Mouse (Mus musculus) forebrain, embryonic 11.5 days (tissue): ENCODE results near the gene Slc5a1. TPM values are rescaled to one million over a fixed set of nuclear protein-coding genes. Genes with fewer than 3 reads are reported as not detected.

Experiments used
- ATAC-seq: fragments of 200-750 bp; cut with Nextera tagmentation; replicated peaks from 2 replicates; pipeline ENCODE4 v1.8.0; 2017; ENCODE audit warnings: moderate TSS enrichment; ENCODE audit not compliant: low FRiP score
- DNase-seq: peaks from one replicate; pipeline ENCODE4 v3.0.0-alpha.2; 2017; ENCODE audit warnings: low spot score
- H3K27ac ChIP-seq: fragments of 300-500 bp; sonication (generic); 2 replicates; pipeline ENCODE4 v1.5.1; 2014; ENCODE audit warnings: low read depth, low read length
- H3K27me3 ChIP-seq: fragments of 300-500 bp; sonication (generic); 2 replicates; pipeline ENCODE4 v1.6.1; 2014; ENCODE audit warnings: mild to moderate bottlenecking, low read length, mixed read lengths; ENCODE audit not compliant: control insufficient read depth, insufficient read depth
- H3K36me3 ChIP-seq: fragments of 300-500 bp; sonication (generic); 2 replicates; pipeline ENCODE4 v1.6.1; 2014; ENCODE audit warnings: mild to moderate bottlenecking, low read length, moderate library complexity, mixed read lengths; ENCODE audit not compliant: control insufficient read depth, insufficient read depth
- H3K4me1 ChIP-seq: fragments of 300-500 bp; sonication (generic); replicated peaks from 2 replicates; pipeline ENCODE4 v1.6.1; 2014; ENCODE audit warnings: low read length, mixed read lengths; ENCODE audit not compliant: control insufficient read depth, insufficient read depth
- H3K4me2 ChIP-seq: fragments of 300-500 bp; sonication (generic); 2 replicates; pipeline ENCODE4 v1.6.1; 2014; ENCODE audit warnings: low read depth, mild to moderate bottlenecking, low read length, moderate library complexity, mixed read lengths; ENCODE audit not compliant: severe bottlenecking
- H3K4me3 ChIP-seq: fragments of 300-500 bp; sonication (generic); 2 replicates; pipeline ENCODE4 v1.5.1; 2014; ENCODE audit warnings: low read depth, low read length
- H3K9ac ChIP-seq: fragments of 300-500 bp; sonication (generic); 2 replicates; pipeline ENCODE4 v1.6.1; 2014; ENCODE audit warnings: low read length
- H3K9me3 ChIP-seq: fragments of 300-500 bp; sonication (generic); 2 replicates; pipeline ENCODE4 v1.6.1; 2016; ENCODE audit warnings: low read length, mixed read lengths; ENCODE audit not compliant: control insufficient read depth
- WGBS: fragments of 180-500 bp; shearing (Covaris S2); extraction: QIAGEN DNeasy Blood & Tissue Kit; methylation state at CpG from one replicate; pipeline ENCODE4 v1.1.7; 2014; 5-methylcytosine and 5-hydroxymethylcytosine counted together
- polyA plus RNA-seq: library from polyadenylated mRNA; unstranded; fragments of >200 nt; fragmentation: Nextera tagmentation; extraction: Ambion mirVana; gene quantifications from 2 replicates; pipeline ENCODE4 v1.2.1, GENCODE M21; 2014

The Slc5a1 gene
- polyA plus RNA-seq, 1 experiment from 2014 or later = not detected

GRCm38 (mm10) chr5:33202516-33203170 is 98.6 kb downstream of the Slc5a1 start:
- ATAC-seq = no peak

GRCm38 (mm10) chr5:33203171-33203565 is 99.1 kb downstream of the Slc5a1 start:
- ATAC-seq (no peak), DNase-seq (no peak)
- Histone ChIP-seq H3K27ac (no peak overlapping the region), H3K9ac (no peak overlapping the region), H3K4me1 (no peaks in the 10 kb centered on the region), H3K36me3 (no peaks in the 10 kb centered on the region), H3K4me2 (no peak overlapping the region), H3K27me3 (no peaks in the 10 kb centered on the region), H3K9me3 (no peaks in the 10 kb centered on the region), H3K4me3 (no peak overlapping the region)
- 88% methylated on average over 6 of the region's 6 CpGs for WGBS

More at GRCm38 (mm10) chr5:33202516-33203170, 98.6 kb downstream of the Slc5a1 start:
- Histone ChIP-seq H3K9me3 (no peaks in the 10 kb centered on the region), H3K27me3 (no peaks in the 10 kb centered on the region), H3K27ac (no peak overlapping the region), H3K4me2 (no peak overlapping the region), H3K4me1 (no peaks in the 10 kb centered on the region), H3K36me3 (no peaks in the 10 kb centered on the region), H3K4me3 (no peak overlapping the region), H3K9ac (no peak overlapping the region)
- DNase-seq = no peak
- 87% methylated on average over 13 of the region's 13 CpGs for WGBS

GRCm38 (mm10) chr5:33203691-33204242 is 99.7 kb downstream of the Slc5a1 start:
- no peak overlapping the region for H3K9ac ChIP-seq
- 19% methylated on average over 9 of the region's 9 CpGs for WGBS
- peak overlapping the region; percentile 16; the same call in 1 of the 2 replicates for H3K4me2 ChIP-seq
- H3K4me3 ChIP-seq = no peak overlapping the region
- H3K4me1 ChIP-seq = no peaks in the 10 kb centered on the region
- peak; percentile 85 for DNase-seq
- H3K27ac ChIP-seq = no peak overlapping the region
- H3K36me3 ChIP-seq = no peaks in the 10 kb centered on the region
- no peaks in the 10 kb centered on the region for H3K27me3 ChIP-seq
- 0 out of 2 replicates have a peak, but pooled peaks have one; percentile 53 for ATAC-seq
- H3K9me3 ChIP-seq = no peaks in the 10 kb centered on the region

- Histone ChIP-seq H3K4me1 (no peaks in the 10 kb centered on the region), H3K27me3 (no peaks in the 10 kb centered on the region), H3K9ac (no peak overlapping the region), H3K4me2 (no peak overlapping the region), H3K27ac (no peak overlapping the region), H3K36me3 (no peaks in the 10 kb centered on the region), H3K9me3 (no peaks in the 10 kb centered on the region), H3K4me3 (no peak overlapping the region)
- ATAC-seq (no peak), DNase-seq (no peak)
- 84% methylated on average over 7 of the region's 7 CpGs for WGBS
Measured at GRCm38 (mm10) chr5:33204284-33204683, 100.3 kb downstream of the Slc5a1 start.

- Histone ChIP-seq H3K9me3 (no peaks in the 10 kb centered on the region), H3K27ac (no peak overlapping the region), H3K4me2 (no peak overlapping the region), H3K27me3 (no peaks in the 10 kb centered on the region), H3K4me3 (no peak overlapping the region), H3K36me3 (no peaks in the 10 kb centered on the region), H3K9ac (no peak overlapping the region), H3K4me1 (no peaks in the 10 kb centered on the region)
- ATAC-seq (no peak), DNase-seq (peak; percentile 37)
- 87% methylated on average over 7 of the region's 7 CpGs for WGBS
Measured at GRCm38 (mm10) chr5:33206328-33206727, 102.3 kb downstream of the Slc5a1 start.

GRCm38 (mm10) chr5:33207136-33207535 is 103.1 kb downstream of the Slc5a1 start:
- no peaks in the 10 kb centered on the region for H3K9me3 ChIP-seq
- DNase-seq (peak; percentile 27), ATAC-seq (no peak)
- H3K36me3 ChIP-seq = no peaks in the 10 kb centered on the region
- H3K27ac ChIP-seq = no peak overlapping the region
- 51% methylated on average over 9 of the region's 9 CpGs for WGBS
- no peaks in the 10 kb centered on the region for H3K4me1 ChIP-seq
- H3K27me3 ChIP-seq = no peaks in the 10 kb centered on the region
- no peak overlapping the region for H3K4me2 ChIP-seq
- H3K4me3 ChIP-seq = no peak overlapping the region
- H3K9ac ChIP-seq = no peak overlapping the region

- no peak overlapping the region for H3K9ac ChIP-seq
- ATAC-seq (no peak), DNase-seq (peak; percentile 9)
- no peak overlapping the region for H3K4me2 ChIP-seq
- H3K4me3 ChIP-seq = no peak overlapping the region
- no peaks in the 10 kb centered on the region for H3K27me3 ChIP-seq
- H3K9me3 ChIP-seq = no peaks in the 10 kb centered on the region
- no peaks in the 10 kb centered on the region for H3K4me1 ChIP-seq
- H3K27ac ChIP-seq = no peak overlapping the region
- WGBS = 80% methylated on average over 14 of the region's 14 CpGs
- no peaks in the 10 kb centered on the region for H3K36me3 ChIP-seq
Measured at GRCm38 (mm10) chr5:33208533-33209245, 104.7 kb downstream of the Slc5a1 start.

- no peak overlapping the region for H3K4me2 ChIP-seq
- H3K36me3 ChIP-seq = no peaks in the 10 kb centered on the region
- no peaks in the 10 kb centered on the region for H3K27me3 ChIP-seq
- WGBS = 95% methylated on average over 3 of the region's 3 CpGs
- no peaks in the 10 kb centered on the region for H3K4me1 ChIP-seq
- H3K27ac ChIP-seq = no peak overlapping the region
- no peak for ATAC-seq
- H3K9ac ChIP-seq = no peak overlapping the region
- H3K9me3 ChIP-seq = no peaks in the 10 kb centered on the region
- no peak overlapping the region for H3K4me3 ChIP-seq
- peak; percentile 26 for DNase-seq
Measured at GRCm38 (mm10) chr5:33210515-33210914, 106.5 kb downstream of the Slc5a1 start.
